Mouse (Mus musculus) retina, postnatal 7 days (tissue): ENCODE data around the gene Hist2h4.
"Not testable (repeated sequence)": the region's sequence is repeated elsewhere in the genome, so short reads cannot be mapped to it uniquely, and the experiment has no call there.

Experiments used
- DNase-seq: peaks from one replicate; pipeline ENCODE4 v3.0.0-alpha.2; 2012; ENCODE audit warnings: low read depth, low spot score

Hist2h4 gene

DNA sequence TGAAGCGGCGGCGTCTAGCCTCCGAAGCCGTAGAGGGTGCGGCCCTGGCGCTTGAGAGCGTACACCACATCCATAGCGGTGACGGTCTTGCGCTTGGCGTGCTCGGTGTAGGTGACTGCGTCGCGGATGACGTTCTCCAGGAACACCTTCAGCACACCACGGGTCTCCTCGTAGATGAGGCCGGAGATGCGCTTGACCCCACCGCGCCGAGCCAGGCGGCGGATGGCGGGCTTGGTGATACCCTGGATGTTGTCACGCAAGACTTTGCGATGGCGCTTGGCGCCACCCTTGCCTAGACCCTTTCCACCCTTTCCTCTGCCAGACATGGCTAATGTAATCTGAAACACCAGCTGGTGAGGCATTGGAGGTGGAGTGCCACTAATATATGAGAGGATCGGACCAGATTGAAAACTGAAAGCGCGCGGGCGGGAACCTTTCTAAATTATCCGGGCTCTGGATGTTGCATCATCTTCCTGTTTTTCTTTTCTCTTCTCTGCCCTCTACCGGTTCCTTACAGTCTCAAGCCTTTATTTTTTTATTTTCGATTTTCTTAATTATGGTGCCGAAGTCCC, at the start of gene Hist2h4:
Hist2h4 (minus strand) TSS at position 333 of the 572 bp plus-strand sequence.
- peak; percentile 86 for DNase-seq

DNA sequence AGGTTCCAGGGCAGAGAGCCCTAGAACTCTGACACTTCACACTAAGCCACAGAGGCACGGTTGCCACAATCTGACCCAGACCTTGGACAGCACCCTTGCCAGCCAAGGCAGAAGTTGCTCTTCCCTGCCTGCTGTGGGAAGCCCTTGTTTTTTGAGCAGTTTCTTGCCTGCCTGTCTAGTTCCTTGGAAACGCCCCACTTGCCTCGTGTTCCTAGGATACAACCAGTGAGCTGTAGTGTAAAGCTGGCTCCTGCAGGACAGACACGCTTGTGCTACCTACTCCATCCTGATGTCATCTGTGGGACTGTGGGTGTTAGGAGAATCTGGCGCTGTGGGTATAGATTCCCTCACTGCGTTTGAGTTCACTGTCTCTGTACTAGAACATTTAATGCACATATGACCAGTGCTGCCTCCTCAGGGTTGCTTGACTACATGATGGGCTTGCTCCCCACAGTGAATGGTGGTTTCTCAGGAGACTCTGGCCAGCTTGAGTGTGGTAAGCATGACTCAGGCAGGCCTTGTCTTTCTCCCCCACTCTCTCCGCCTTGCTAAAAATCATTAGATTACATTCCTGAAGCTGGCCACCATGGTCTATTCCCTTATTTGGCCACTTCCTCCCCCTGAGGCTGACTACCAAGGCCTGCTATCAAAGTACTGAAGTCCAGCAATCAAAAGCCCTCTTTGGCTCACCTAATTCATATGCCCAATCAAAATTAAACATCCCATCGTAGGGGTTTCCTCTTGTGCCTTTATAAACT, 49.4 kb upstream of the Hist2h4 start:
- no peak for DNase-seq

- DNase-seq = no peak
These were observed 46.3 kb upstream of the Hist2h4 start for GRCm38 (mm10) chr3:96309441-96309840.

GRCm38 (mm10) chr3:96306506-96306905, 43.4 kb upstream of the Hist2h4 start:
- no peak for DNase-seq

GRCm38 (mm10) chr3:96302076-96302475, 39.0 kb upstream of the Hist2h4 start:
- no peak for DNase-seq

GRCm38 (mm10) chr3:96300706-96301529, 37.8 kb upstream of the Hist2h4 start:
- no peak for DNase-seq

GRCm38 (mm10) chr3:96299562-96299961, 36.5 kb upstream of the Hist2h4 start:
- no peak for DNase-seq

GRCm38 (mm10) chr3:96298360-96298759, 35.2 kb upstream of the Hist2h4 start:
- no peak for DNase-seq

- DNase-seq = no peak
These were observed 30.7 kb upstream of the Hist2h4 start, which contains the start of gene Fcgr1 for GRCm38 (mm10) chr3:96293787-96294186. Fcgr1 (minus strand) TSS chr3:96293969.

- no peak for DNase-seq
These were observed 30.3 kb upstream of the Hist2h4 start for GRCm38 (mm10) chr3:96293368-96293767.

DNA sequence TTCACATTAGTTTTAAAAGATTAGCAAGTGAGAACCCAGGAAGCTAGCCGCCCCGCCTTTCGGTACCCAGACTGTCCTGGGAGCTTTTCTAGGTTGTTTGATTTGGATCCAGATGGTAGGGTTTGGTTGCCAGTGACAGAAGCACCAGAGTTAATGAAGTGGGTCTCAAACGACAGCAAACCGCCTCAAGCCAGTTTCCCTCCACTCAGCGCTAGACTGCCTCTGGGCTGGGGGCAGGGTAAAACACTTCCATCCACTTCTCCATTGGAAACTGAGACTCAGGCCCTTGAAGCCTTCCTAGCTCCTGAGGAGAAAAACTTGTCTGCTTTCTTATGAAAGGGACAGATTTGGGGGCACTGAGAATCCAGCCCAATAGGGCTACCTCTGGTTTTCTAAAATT, 29.5 kb upstream of the Hist2h4 start:
- DNase-seq = no peak

DNA sequence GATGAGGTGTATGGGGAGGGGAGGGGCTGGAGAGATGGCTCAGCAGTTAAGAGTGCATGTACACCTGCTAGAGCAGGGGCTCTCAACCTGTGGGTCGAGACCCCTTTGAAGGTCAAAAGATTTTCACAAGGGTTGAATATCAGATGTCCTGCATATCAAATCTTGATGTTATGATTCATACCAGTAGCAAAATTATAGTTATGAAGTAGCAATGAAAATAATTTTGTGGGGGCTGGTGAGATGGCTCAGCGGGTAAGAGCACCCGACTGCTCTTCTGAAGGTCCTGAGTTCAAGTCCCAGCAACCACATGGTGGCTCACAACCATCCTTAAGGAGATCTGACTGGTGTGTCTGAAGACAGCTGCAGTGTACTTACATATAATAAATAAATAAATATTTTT, 27.6 kb upstream of the Hist2h4 start:
- DNase-seq = not testable (repeated sequence)

- DNase-seq = no peak
These were observed 26.1 kb upstream of the Hist2h4 start for GRCm38 (mm10) chr3:96289201-96289600.

- DNase-seq = not testable (repeated sequence)
These were observed 24.2 kb upstream of the Hist2h4 start for GRCm38 (mm10) chr3:96287334-96287733.

GRCm38 (mm10) chr3:96284457-96284856, 21.3 kb upstream of the Hist2h4 start:
- DNase-seq = peak; percentile 16

DNA sequence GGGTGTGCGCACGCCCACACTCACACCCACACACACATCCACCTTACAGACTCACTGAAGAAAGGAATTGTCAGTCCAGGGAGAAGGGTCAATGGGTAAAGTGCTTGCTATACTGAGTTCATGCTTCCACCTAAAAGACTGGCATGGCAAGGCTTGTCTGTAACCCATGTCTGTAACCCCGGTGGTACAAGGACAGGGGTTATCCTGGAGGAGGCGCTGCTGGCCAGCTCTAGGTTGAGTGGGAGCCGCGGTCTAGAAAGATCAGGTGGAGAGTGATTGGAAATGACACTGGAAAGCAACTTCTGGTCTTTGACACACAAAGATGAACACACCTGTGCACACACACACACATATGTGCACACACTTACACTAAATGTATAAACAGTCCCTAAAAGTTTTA, 17.5 kb upstream of the Hist2h4 start:
- no peak for DNase-seq

GRCm38 (mm10) chr3:96277800-96278624, 14.9 kb upstream of the Hist2h4 start:
- peak; percentile 79 for DNase-seq

DNA sequence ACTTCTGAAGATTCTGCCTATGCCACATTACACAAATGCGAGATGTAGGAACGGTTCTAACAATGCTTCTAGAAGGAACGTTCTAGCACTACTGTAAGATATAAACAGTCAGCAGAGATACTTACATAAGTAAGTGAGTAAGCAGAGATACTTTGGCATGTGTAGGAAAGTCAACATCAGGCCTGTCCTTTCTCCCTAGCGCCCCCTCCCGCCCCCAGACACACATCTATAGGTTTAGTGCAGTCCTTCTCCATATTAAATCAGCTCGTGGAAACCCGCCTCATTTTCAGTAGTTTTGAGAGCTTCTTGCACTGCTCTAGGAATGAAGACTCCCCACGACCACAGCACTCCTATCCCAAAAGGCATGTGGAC, 14.3 kb upstream of the Hist2h4 start:
- no peak for DNase-seq

DNA sequence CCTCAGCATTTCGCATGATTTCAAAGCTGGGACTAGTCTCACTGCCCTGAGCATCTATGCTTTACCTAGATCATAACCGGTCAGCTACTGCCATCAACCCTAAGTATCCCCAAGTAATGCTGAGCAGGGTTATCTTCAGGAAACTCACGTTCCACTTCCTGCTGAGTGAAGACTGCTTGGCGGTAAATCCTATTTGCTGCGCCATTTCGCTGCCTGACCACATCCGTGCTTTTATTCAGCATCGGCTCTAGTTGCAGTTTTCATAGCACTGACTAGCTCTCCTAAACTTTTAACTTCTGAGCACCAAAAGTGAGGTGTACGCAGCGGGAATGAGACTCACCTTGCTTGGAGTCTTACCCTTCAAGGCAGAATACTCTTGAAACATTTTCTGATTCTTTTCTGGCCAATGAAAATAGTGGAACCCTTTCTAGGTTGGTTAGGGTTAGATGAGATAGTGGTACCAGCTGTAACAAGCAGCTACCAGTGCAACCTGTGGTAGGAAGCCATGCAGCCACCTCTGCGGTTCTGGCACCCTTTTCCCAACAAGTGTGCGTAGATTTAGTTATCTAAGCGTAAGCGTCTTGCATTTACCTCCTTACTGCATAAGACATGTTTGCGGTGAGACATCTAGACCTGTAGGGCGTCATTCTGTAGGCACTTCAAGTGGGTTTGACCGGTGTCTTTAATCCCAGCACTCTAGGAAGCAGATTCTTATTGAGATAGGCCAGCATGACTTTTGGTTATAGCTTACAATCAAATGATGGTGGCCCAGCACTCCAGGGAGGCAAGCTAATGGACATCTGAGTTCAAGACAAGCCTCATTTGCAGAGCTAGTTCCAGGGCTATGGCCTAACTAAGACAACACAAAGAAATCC, 10.7 kb upstream of the Hist2h4 start:
- DNase-seq = no peak
